Mouse (Mus musculus): ENCODE measurements at regions not wholly inside any gene's neighbourhood (a gene's known extent, or its start where the extent isn't known, plus 50 kb on each side); places are given as distances from the start of the nearest gene placed in this dataset.

GRCm38 (mm10) chr12:54311896-54312521, 108.3 kb upstream of the Egln3 start:
- Histone ChIP-seq H3K9me3 (no peaks in the 10 kb centered on the region), H3K9ac (no peak overlapping the region), H3K27me3 (peaks cover 4% of the 10 kb centered on the region), H3K27ac (no peak overlapping the region), H3K4me3 (no peak overlapping the region), H3K4me1 (peaks cover 21% of the 10 kb centered on the region; the same call in 1 of the 2 replicates), H3K36me3 (no peaks in the 10 kb centered on the region), H3K4me2 (replicated peaks) (no peak overlapping the region)
- 37% methylated on average over 4 of the region's 4 CpGs for WGBS
- ATAC-seq (ENCODE audit: insufficient number of reproducible peaks, insufficient read depth, low FRiP score, low TSS enrichment): no peak

- peaks cover 16% of the 10 kb centered on the region; the same call in 1 of the 2 replicates for H3K4me1 ChIP-seq
- no peaks in the 10 kb centered on the region for H3K36me3 ChIP-seq
- no peak overlapping the region for H3K4me2 ChIP-seq (replicated peaks)
- H3K9ac ChIP-seq: no peak overlapping the region
- ATAC-seq (ENCODE audit: insufficient number of reproducible peaks, insufficient read depth, low FRiP score, low TSS enrichment): no peak
- no peaks in the 10 kb centered on the region for H3K9me3 ChIP-seq
- peaks cover 4% of the 10 kb centered on the region for H3K27me3 ChIP-seq
- 79% methylated on average over 4 of the region's 4 CpGs for WGBS
- H3K4me3 ChIP-seq: no peak overlapping the region
- no peak overlapping the region for H3K27ac ChIP-seq
Observed at GRCm38 (mm10) chr12:54309874-54310273, 106.2 kb upstream of the Egln3 start.

DNA sequence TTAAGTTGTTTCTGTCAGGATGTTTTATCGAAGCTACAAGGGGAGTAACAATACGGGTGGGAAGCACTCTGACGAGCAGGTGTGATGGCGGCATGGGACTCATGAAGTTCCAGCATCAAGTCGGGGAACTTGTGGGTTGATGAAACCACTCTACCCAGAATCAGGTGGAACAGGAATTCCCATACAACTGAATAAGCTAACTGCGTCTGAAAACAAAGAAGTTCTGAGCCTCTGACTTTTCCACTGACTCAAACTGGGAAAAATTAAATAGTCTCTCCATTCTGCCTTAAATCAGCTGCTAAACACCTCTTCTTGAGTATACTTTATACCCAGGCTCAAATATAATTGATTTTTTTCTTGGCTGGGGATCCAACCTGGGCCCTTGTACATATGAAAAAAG, 105.6 kb upstream of the Egln3 start:
- H3K9ac ChIP-seq: no peak overlapping the region
- H3K36me3 ChIP-seq: no peaks in the 10 kb centered on the region
- H3K4me2 ChIP-seq (replicated peaks): no peak overlapping the region
- no peaks in the 10 kb centered on the region for H3K9me3 ChIP-seq
- H3K4me1 ChIP-seq: peaks cover 16% of the 10 kb centered on the region; the same call in 1 of the 2 replicates
- no peaks in the 10 kb centered on the region; the same call in 1 of the 2 replicates for H3K27me3 ChIP-seq
- no peak for ATAC-seq (ENCODE audit: insufficient number of reproducible peaks, insufficient read depth, low FRiP score, low TSS enrichment)
- 86% methylated on average over 6 of the region's 6 CpGs for WGBS
- no peak overlapping the region for H3K4me3 ChIP-seq
- H3K27ac ChIP-seq: no peak overlapping the region

- H3K9ac ChIP-seq: no peak overlapping the region
- no peaks in the 10 kb centered on the region for H3K4me1 ChIP-seq
- no peak overlapping the region for H3K27ac ChIP-seq
- 85% methylated on average over 9 of the region's 9 CpGs for WGBS
- ATAC-seq (ENCODE audit: insufficient number of reproducible peaks, insufficient read depth, low FRiP score, low TSS enrichment): no peak
- H3K9me3 ChIP-seq: no peaks in the 10 kb centered on the region
- no peak overlapping the region for H3K4me3 ChIP-seq
- H3K4me2 ChIP-seq (replicated peaks): no peak overlapping the region
- H3K27me3 ChIP-seq: no peaks in the 10 kb centered on the region
- no peaks in the 10 kb centered on the region for H3K36me3 ChIP-seq
Observed at GRCm38 (mm10) chr12:54305135-54305630, 101.5 kb upstream of the Egln3 start.

- no peak overlapping the region for H3K4me3 ChIP-seq
- 78% methylated on average over 8 of the region's 8 CpGs for WGBS
- no peaks in the 10 kb centered on the region for H3K9me3 ChIP-seq
- H3K36me3 ChIP-seq: no peaks in the 10 kb centered on the region
- no peak overlapping the region for H3K27ac ChIP-seq
- ATAC-seq (ENCODE audit: insufficient number of reproducible peaks, insufficient read depth, low FRiP score, low TSS enrichment): no peak
- H3K9ac ChIP-seq: no peak overlapping the region
- H3K27me3 ChIP-seq: no peaks in the 10 kb centered on the region
- H3K4me1 ChIP-seq: no peaks in the 10 kb centered on the region
- H3K4me2 ChIP-seq (replicated peaks): no peak overlapping the region
Observed at GRCm38 (mm10) chr12:54303746-54304145, 100.1 kb upstream of the Egln3 start.

DNA sequence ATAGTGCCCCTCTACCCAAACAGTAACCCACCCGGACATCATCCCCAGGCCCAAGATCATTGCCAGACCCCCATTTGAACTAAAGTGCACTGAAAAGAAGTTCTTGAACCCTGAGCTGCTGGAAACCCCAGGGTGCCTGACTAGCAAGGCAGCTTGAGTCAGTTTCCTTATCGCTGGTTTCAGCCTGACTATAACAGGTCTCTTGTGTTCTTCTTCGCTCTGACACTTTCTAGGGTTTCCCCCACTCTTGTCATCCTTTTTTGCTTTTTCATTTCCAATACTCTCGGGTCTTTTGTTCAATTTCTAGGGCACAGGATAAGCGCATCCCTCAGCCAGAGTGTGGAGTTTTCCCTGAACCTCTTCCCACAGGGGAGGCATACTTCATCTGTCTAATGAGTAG, 95.8 kb upstream of the Egln3 start:
- WGBS: 59% methylated on average over 5 of the region's 5 CpGs
- no peak overlapping the region for H3K9ac ChIP-seq
- ATAC-seq (ENCODE audit: insufficient number of reproducible peaks, insufficient read depth, low FRiP score, low TSS enrichment): no peak
- H3K27me3 ChIP-seq: no peaks in the 10 kb centered on the region
- H3K4me3 ChIP-seq: no peak overlapping the region
- H3K27ac ChIP-seq: no peak overlapping the region
- H3K9me3 ChIP-seq: no peaks in the 10 kb centered on the region
- no peaks in the 10 kb centered on the region for H3K4me1 ChIP-seq
- no peak overlapping the region for H3K4me2 ChIP-seq (replicated peaks)
- H3K36me3 ChIP-seq: no peaks in the 10 kb centered on the region

GRCm38 (mm10) chr12:54293248-54293647, 89.6 kb upstream of the Egln3 start:
- no peak for ATAC-seq (ENCODE audit: insufficient number of reproducible peaks, insufficient read depth, low FRiP score, low TSS enrichment)
- 72% methylated on average over 2 of the region's 2 CpGs for WGBS
- no peak overlapping the region for H3K4me2 ChIP-seq (replicated peaks)

DNA sequence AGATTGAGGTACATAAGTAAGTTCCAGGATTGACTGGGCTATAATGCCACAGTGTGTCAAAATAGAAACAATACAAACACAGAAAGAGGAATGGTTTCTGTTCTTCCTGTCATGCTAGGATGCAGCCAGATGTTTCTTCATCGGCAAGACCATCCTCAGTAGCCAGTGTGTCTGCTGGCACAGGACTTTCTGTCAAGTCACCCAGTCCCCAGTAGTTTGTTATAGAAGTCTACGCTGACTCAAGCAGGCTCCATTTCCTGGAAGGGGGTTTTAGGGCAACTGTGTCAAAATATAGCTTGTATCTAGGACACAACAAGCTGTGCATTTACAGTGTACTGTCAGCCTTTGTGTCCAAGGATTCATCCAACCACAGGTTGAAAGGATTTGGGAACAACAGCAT, 86.7 kb upstream of the Egln3 start:
- H3K27me3 ChIP-seq: no peaks in the 10 kb centered on the region
- H3K4me1 ChIP-seq: peaks cover 14% of the 10 kb centered on the region

More at GRCm38 (mm10) chr12:54293248-54293647, 89.6 kb upstream of the Egln3 start:
- Histone ChIP-seq H3K4me1 (no peaks in the 10 kb centered on the region; the same call in 1 of the 2 replicates), H3K27me3 (no peaks in the 10 kb centered on the region), H3K27ac (no peak overlapping the region), H3K36me3 (no peaks in the 10 kb centered on the region), H3K9ac (no peak overlapping the region), H3K4me3 (no peak overlapping the region), H3K9me3 (no peaks in the 10 kb centered on the region)

GRCm38 (mm10) chr12:54288747-54289146, 85.1 kb upstream of the Egln3 start:
- H3K27me3 ChIP-seq: no peaks in the 10 kb centered on the region
- no peak overlapping the region for H3K9ac ChIP-seq
- ATAC-seq (ENCODE audit: insufficient number of reproducible peaks, insufficient read depth, low FRiP score, low TSS enrichment): no peak
- no peak overlapping the region for H3K4me2 ChIP-seq (replicated peaks)
- H3K4me3 ChIP-seq: no peak overlapping the region
- no peaks in the 10 kb centered on the region for H3K9me3 ChIP-seq
- H3K36me3 ChIP-seq: no peaks in the 10 kb centered on the region
- 84% methylated on average over 4 of the region's 4 CpGs for WGBS
- peaks cover 14% of the 10 kb centered on the region for H3K4me1 ChIP-seq
- no peak overlapping the region for H3K27ac ChIP-seq

More for the DNA sequence above, 86.7 kb upstream of the Egln3 start:
- no peak overlapping the region for H3K9ac ChIP-seq
- H3K4me2 ChIP-seq (replicated peaks): no peak overlapping the region
- no peak overlapping the region for H3K27ac ChIP-seq
- ATAC-seq (ENCODE audit: insufficient number of reproducible peaks, insufficient read depth, low FRiP score, low TSS enrichment): no peak
- H3K36me3 ChIP-seq: no peaks in the 10 kb centered on the region
- WGBS: 89% methylated on average over 2 of the region's 2 CpGs
- no peak overlapping the region for H3K4me3 ChIP-seq
- no peaks in the 10 kb centered on the region for H3K9me3 ChIP-seq

DNA sequence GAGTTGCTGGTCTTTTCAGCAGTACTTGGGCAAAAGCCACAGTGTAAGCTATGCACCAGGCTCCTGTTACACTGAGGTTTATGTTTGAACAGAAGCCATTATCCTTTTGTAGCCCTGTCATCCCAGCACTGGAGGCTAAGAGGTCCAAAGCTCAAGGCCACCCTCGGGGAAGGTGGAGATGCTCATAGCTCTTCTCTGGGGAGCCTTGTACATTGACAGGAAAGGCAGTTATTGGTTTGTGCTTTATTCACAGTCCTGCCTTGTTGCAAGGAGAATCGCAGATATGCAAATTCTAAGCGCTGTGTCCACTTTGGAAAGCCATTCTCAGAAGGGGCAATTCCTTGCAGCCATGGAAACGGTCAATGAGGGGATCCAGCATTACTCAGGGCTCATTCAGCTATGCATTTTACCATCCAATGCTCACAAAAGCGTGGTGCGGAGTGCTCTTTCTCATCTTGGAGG, 84.4 kb upstream of the Egln3 start:
- Histone ChIP-seq H3K4me2 (replicated peaks) (no peak overlapping the region), H3K4me1 (peaks cover 14% of the 10 kb centered on the region), H3K4me3 (no peak overlapping the region), H3K36me3 (no peaks in the 10 kb centered on the region), H3K27me3 (no peaks in the 10 kb centered on the region), H3K27ac (no peak overlapping the region), H3K9ac (no peak overlapping the region), H3K9me3 (no peaks in the 10 kb centered on the region)
- WGBS: 75% methylated on average over 6 of the region's 6 CpGs
- ATAC-seq (ENCODE audit: insufficient number of reproducible peaks, insufficient read depth, low FRiP score, low TSS enrichment): no peak

DNA sequence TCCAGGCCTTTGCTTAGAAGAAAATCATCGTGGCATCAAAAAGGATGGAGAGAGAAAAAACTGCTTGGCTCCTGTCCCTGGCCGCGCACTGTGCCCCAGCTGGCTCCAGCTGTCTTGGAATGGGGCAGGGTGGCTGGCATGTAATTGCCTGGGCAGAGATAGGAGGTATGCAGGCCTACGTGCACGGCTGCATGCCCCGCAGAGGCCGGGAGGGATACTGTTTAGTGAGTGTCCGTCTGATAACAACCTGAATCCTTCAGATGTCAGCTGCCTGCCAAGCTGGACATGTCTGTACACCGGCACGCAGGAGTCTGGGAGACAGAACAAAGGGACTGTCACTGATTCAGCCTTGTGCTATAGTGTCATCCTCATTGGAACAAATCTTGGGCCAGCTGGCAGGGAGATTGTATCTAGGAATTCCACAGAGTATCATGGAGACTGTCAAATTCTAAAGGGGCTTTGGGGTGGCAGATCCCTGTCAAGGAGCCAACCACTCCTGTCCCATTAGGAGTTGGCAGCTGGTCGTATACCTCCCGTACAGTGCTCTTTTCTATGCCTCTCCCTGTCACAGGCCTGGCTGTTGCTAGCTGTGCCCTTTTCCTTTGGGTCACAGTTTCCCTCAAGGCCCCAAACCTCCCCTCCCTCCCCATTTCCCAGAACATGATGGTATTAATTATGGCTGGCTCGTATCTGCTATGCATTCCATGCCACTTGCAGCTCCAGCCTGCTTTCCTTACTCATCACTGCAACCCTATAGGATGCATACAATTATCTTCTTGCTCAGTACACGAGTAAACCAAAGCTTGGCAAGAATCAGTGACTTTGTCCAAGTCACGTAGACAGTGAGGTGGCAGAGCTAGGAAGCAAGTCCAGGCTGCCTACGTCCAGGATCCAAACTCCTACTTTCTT, 83.5 kb upstream of the Egln3 start:
- Histone ChIP-seq H3K4me2 (replicated peaks) (no peak overlapping the region), H3K36me3 (no peaks in the 10 kb centered on the region), H3K4me3 (no peak overlapping the region), H3K9ac (no peak overlapping the region), H3K27ac (no peak overlapping the region), H3K4me1 (peaks cover 14% of the 10 kb centered on the region), H3K27me3 (no peaks in the 10 kb centered on the region), H3K9me3 (no peaks in the 10 kb centered on the region)
- 52% methylated on average over 16 of the region's 16 CpGs for WGBS
- 0 out of 2 replicates have a peak, but pooled peaks have one; percentile 41 for ATAC-seq (ENCODE audit: insufficient number of reproducible peaks, insufficient read depth, low FRiP score, low TSS enrichment)

- Histone ChIP-seq H3K4me1 (peaks cover 17% of the 10 kb centered on the region), H3K27me3 (no peaks in the 10 kb centered on the region), H3K36me3 (no peaks in the 10 kb centered on the region), H3K9ac (no peak overlapping the region), H3K27ac (no peak overlapping the region), H3K4me3 (no peak overlapping the region), H3K4me2 (replicated peaks) (no peak overlapping the region), H3K9me3 (no peaks in the 10 kb centered on the region)
- WGBS: 24% methylated on average over 4 of the region's 4 CpGs
- ATAC-seq (ENCODE audit: insufficient number of reproducible peaks, insufficient read depth, low FRiP score, low TSS enrichment): no peak
Observed at GRCm38 (mm10) chr12:54283646-54284045, 80.0 kb upstream of the Egln3 start.
